Mouse (Mus musculus): ENCODE measurements at regions not wholly inside any gene's neighbourhood (a gene's known extent, or its start where the extent isn't known, plus 50 kb on each side); places are given as distances from the start of the nearest gene placed in this dataset.

DNA sequence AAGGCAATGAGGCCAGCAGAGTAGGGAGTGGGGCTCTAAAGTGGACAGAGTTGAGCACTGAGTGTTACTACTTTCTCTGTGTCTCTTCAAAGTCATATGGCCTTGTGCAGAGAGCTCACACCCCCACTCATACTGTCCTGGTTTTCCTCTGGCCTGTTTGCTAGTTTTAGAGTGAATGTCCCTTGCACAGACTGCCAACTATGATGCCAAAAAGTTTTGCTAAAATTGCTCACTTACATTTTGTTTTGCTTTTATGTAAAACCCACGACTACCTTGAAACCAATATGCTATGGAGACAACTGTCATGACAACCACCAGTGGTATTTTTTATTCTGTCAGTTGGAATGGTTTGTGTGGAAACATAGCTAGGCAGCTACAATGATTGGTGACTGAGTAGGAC is 126.4 kb upstream of the Rnaseh2b start:
- Histone ChIP-seq H3K79me3 (ENCODE audit: low read depth) (no peaks in the 10 kb centered on the region), H3K4me3 (ENCODE audit: insufficient read depth, poor library complexity, severe bottlenecking) (no peak overlapping the region), H3K36me3 (ENCODE audit: control insufficient read depth, insufficient read depth) (no peaks in the 10 kb centered on the region), H3K27me3 (ENCODE audit: control insufficient read depth, insufficient read depth, insufficient read length) (peaks cover 9% of the 10 kb centered on the region), H3ac (ENCODE audit: control insufficient read depth, insufficient read length, low read depth) (no peak overlapping the region), H3K79me2 (ENCODE audit: control insufficient read depth, insufficient read depth) (no peaks in the 10 kb centered on the region)
- TF ChIP-seq USF1 (IDR thresholded peaks at IDR 0.05; ENCODE audit: low read depth) (no peak), MYOG (IDR thresholded peaks at IDR 0.05; ENCODE audit: control insufficient read depth, extremely low read depth, insufficient read length) (no peak), MYOD1 (IDR thresholded peaks at IDR 0.05; ENCODE audit: control insufficient read depth, insufficient read length, low read depth) (no peak), FOSL1 (IDR thresholded peaks at IDR 0.05; ENCODE audit: insufficient read depth, low read length, poor library complexity, severe bottlenecking) (no peak), CEBPB (IDR thresholded peaks at IDR 0.05; ENCODE audit: low read depth) (no peak), CTCF (IDR thresholded peaks at IDR 0.05; ENCODE audit: control insufficient read depth, insufficient read depth, insufficient read length) (no peak), MAX (IDR thresholded peaks at IDR 0.05) (no peak)

DNA sequence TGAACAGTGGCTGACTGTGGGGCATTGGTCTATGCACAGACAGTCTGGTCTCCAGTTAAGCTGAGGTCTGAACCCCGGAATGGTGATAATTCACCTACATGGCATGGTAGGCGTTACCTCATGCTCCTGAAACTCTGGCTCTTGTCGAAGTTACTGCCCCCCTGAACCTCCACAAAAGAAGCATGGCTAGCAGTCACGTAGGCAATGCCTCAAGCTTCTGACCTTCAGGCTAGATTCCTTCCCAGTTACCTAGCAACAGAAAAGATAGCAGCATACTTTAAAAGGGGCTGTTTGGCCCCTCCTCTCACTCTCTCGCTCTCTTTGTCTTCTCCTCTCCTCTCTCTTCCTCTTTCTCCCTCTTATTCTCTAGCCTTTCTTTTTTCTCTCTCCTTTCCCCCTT is 125.8 kb upstream of the Rnaseh2b start:
- no peak for TF ChIP-seq CEBPB (IDR thresholded peaks at IDR 0.05; ENCODE audit: low read depth)
- Histone ChIP-seq H3K36me3 (ENCODE audit: control insufficient read depth, insufficient read depth) (no peaks in the 10 kb centered on the region), H3ac (ENCODE audit: control insufficient read depth, insufficient read length, low read depth) (no peak overlapping the region), H3K27me3 (ENCODE audit: control insufficient read depth, insufficient read depth, insufficient read length) (peaks cover 9% of the 10 kb centered on the region), H3K79me3 (ENCODE audit: low read depth) (no peaks in the 10 kb centered on the region), H3K79me2 (ENCODE audit: control insufficient read depth, insufficient read depth) (no peaks in the 10 kb centered on the region), H3K4me3 (ENCODE audit: insufficient read depth, poor library complexity, severe bottlenecking) (no peak overlapping the region)

DNA sequence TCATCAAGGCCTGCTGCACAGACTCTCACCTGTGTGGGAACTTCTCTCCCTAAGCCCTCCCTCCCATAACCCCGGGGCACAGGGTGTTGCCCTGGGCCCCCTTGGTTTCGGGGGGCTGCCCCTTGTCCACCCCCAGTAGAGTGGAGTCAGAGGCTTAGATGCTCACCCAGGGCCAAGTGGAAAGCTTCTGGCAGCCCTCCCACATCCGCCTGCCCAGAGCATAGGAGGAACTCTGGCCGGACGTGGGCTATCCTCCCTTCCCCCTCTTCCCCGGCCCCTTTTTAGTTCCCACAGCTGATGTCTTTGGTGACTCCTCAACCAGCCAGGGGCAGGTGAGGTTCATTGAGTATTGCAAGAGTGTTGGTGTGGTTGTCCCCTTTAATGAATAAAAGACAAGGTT is 125.3 kb upstream of the Rnaseh2b start:
- H3K79me3 ChIP-seq (ENCODE audit: low read depth) = no peaks in the 10 kb centered on the region
- no peak for TF ChIP-seq MYOD1 (IDR thresholded peaks at IDR 0.05; ENCODE audit: control insufficient read depth, insufficient read length, low read depth)
- TF ChIP-seq USF1 (IDR thresholded peaks at IDR 0.05; ENCODE audit: low read depth) = no peak
- TF ChIP-seq CTCF (IDR thresholded peaks at IDR 0.05; ENCODE audit: control insufficient read depth, insufficient read depth, insufficient read length) = no peak
- TF ChIP-seq MAX (IDR thresholded peaks at IDR 0.05) = no peak
- TF ChIP-seq MYOG (IDR thresholded peaks at IDR 0.05; ENCODE audit: control insufficient read depth, extremely low read depth, insufficient read length) = no peak
- TF ChIP-seq FOSL1 (IDR thresholded peaks at IDR 0.05; ENCODE audit: insufficient read depth, low read length, poor library complexity, severe bottlenecking) = no peak
- no peak for TF ChIP-seq CEBPB (IDR thresholded peaks at IDR 0.05; ENCODE audit: low read depth)
- H3K27me3 ChIP-seq (ENCODE audit: control insufficient read depth, insufficient read depth, insufficient read length) = peaks cover 9% of the 10 kb centered on the region
- H3ac ChIP-seq (ENCODE audit: control insufficient read depth, insufficient read length, low read depth) = no peak overlapping the region
- no peaks in the 10 kb centered on the region for H3K79me2 ChIP-seq (ENCODE audit: control insufficient read depth, insufficient read depth)
- no peak overlapping the region for H3K4me3 ChIP-seq (ENCODE audit: insufficient read depth, poor library complexity, severe bottlenecking)
- no peaks in the 10 kb centered on the region for H3K36me3 ChIP-seq (ENCODE audit: control insufficient read depth, insufficient read depth)

DNA sequence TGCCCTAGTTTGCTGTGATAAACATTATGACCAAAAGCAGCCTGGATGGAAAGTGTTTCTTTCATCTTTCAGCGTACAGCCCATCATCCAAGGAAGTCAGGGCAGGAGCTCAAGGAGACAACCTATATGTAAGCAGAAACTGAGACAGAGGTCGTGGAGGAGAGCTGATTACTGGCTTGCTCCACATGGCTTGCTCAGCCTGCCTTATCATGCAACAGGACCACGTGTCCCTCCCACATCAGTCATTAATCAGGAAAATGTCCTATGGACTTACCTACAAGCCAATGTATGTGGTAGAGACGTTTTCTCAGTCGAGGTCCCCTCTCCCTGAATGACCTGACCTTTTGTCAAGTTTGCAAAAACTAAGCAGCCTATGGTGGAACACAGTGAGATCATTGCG is 123.7 kb upstream of the Rnaseh2b start:
- no peaks in the 10 kb centered on the region for H3K79me3 ChIP-seq (ENCODE audit: low read depth)

DNA sequence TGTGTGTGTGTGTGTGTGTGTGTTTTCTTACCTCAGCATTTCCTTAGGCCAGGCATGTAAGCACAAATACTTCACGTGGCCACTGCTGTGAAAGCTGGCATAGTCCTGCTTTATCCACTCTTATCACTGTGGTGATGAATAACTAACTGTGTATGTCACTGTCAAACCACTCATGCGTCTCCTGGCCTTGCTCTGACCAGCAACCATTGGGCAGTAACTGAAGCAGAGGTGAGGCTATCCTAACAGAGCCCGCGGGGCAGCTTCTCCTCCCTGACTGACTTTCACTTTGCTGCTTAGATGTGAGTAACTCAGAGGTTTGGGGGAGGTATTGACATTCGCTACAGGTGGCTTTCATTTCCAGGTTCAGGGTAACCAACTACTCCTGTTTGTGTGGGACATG is 122.0 kb upstream of the Rnaseh2b start:
- Histone ChIP-seq H3K36me3 (ENCODE audit: control insufficient read depth, insufficient read depth) (no peaks in the 10 kb centered on the region), H3K79me2 (ENCODE audit: control insufficient read depth, insufficient read depth) (no peaks in the 10 kb centered on the region), H3K27me3 (ENCODE audit: control insufficient read depth, insufficient read depth, insufficient read length) (peaks cover 13% of the 10 kb centered on the region), H3K79me3 (ENCODE audit: low read depth) (no peaks in the 10 kb centered on the region), H3K4me3 (ENCODE audit: insufficient read depth, poor library complexity, severe bottlenecking) (no peak overlapping the region), H3ac (ENCODE audit: control insufficient read depth, insufficient read length, low read depth) (no peak overlapping the region)
- TF ChIP-seq FOSL1 (IDR thresholded peaks at IDR 0.05; ENCODE audit: insufficient read depth, low read length, poor library complexity, severe bottlenecking) = no peak
- TF ChIP-seq CTCF (IDR thresholded peaks at IDR 0.05; ENCODE audit: control insufficient read depth, insufficient read depth, insufficient read length) = no peak
- TF ChIP-seq MYOG (IDR thresholded peaks at IDR 0.05; ENCODE audit: control insufficient read depth, extremely low read depth, insufficient read length) = no peak
- no peak for TF ChIP-seq MYOD1 (IDR thresholded peaks at IDR 0.05; ENCODE audit: control insufficient read depth, insufficient read length, low read depth)
- TF ChIP-seq USF1 (IDR thresholded peaks at IDR 0.05; ENCODE audit: low read depth) = no peak
- no peak for TF ChIP-seq MAX (IDR thresholded peaks at IDR 0.05)
- no peak for TF ChIP-seq CEBPB (IDR thresholded peaks at IDR 0.05; ENCODE audit: low read depth)

More for the DNA sequence above, 123.7 kb upstream of the Rnaseh2b start:
- H3K27me3 ChIP-seq (ENCODE audit: control insufficient read depth, insufficient read depth, insufficient read length) = peaks cover 9% of the 10 kb centered on the region
- no peaks in the 10 kb centered on the region for H3K79me2 ChIP-seq (ENCODE audit: control insufficient read depth, insufficient read depth)
- H3K4me3 ChIP-seq (ENCODE audit: insufficient read depth, poor library complexity, severe bottlenecking) = no peak overlapping the region
- H3ac ChIP-seq (ENCODE audit: control insufficient read depth, insufficient read length, low read depth) = no peak overlapping the region
- no peaks in the 10 kb centered on the region for H3K36me3 ChIP-seq (ENCODE audit: control insufficient read depth, insufficient read depth)
- TF ChIP-seq CTCF (IDR thresholded peaks at IDR 0.05; ENCODE audit: control insufficient read depth, insufficient read depth, insufficient read length) (no peak), MYOD1 (IDR thresholded peaks at IDR 0.05; ENCODE audit: control insufficient read depth, insufficient read length, low read depth) (no peak), USF1 (IDR thresholded peaks at IDR 0.05; ENCODE audit: low read depth) (no peak), FOSL1 (IDR thresholded peaks at IDR 0.05; ENCODE audit: insufficient read depth, low read length, poor library complexity, severe bottlenecking) (no peak), MYOG (IDR thresholded peaks at IDR 0.05; ENCODE audit: control insufficient read depth, extremely low read depth, insufficient read length) (no peak), CEBPB (IDR thresholded peaks at IDR 0.05; ENCODE audit: low read depth) (no peak), MAX (IDR thresholded peaks at IDR 0.05) (no peak)

DNA sequence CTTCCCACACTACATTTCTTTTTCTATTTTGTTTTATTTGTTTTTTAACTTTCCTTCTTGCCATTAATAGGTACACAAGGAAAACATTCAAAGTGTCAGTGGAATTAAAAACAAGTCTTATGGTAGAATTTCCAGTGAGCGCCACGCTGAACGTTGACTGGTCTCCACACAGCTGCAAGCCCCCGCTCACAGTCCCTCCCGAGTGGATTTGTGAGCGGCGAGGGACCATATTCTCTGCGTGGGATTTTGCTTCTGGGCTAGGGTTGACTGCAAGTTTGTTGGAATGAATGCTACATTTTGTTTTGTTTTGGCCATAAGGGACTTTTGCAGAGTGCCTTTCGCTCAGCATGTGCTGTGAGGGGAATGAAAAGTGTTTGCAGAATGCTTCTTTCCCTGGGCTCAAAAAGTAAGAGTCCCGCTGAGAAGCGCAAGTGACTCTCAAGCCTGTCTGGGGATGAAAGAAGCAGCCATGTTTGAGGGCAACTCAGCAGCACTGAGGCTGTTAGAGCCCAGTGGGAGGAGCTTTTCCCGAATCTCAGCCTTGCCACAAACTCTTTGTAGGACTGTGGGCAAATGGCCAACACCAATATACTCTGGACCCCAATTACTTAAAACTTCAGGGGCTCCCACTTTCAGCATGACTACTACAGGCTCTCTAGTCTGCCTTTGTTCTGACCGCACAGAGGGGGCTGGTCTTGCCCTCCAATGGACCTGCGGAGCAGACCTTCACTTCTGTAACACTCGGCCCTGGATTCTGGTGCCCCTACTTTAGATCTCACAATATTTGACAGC is 120.9 kb upstream of the Rnaseh2b start:
- Histone ChIP-seq H3K79me2 (ENCODE audit: control insufficient read depth, insufficient read depth) (no peaks in the 10 kb centered on the region), H3K4me3 (ENCODE audit: insufficient read depth, poor library complexity, severe bottlenecking) (no peak overlapping the region), H3K36me3 (ENCODE audit: control insufficient read depth, insufficient read depth) (no peaks in the 10 kb centered on the region), H3K27me3 (ENCODE audit: control insufficient read depth, insufficient read depth, insufficient read length) (peaks cover 21% of the 10 kb centered on the region), H3ac (ENCODE audit: control insufficient read depth, insufficient read length, low read depth) (no peak overlapping the region), H3K79me3 (ENCODE audit: low read depth) (no peaks in the 10 kb centered on the region)
- TF ChIP-seq MAX (IDR thresholded peaks at IDR 0.05) = no peak
- TF ChIP-seq USF1 (IDR thresholded peaks at IDR 0.05; ENCODE audit: low read depth) = no peak
- TF ChIP-seq MYOD1 (IDR thresholded peaks at IDR 0.05; ENCODE audit: control insufficient read depth, insufficient read length, low read depth) = no peak
- TF ChIP-seq FOSL1 (IDR thresholded peaks at IDR 0.05; ENCODE audit: insufficient read depth, low read length, poor library complexity, severe bottlenecking) = no peak
- no peak for TF ChIP-seq CEBPB (IDR thresholded peaks at IDR 0.05; ENCODE audit: low read depth)
- no peak for TF ChIP-seq MYOG (IDR thresholded peaks at IDR 0.05; ENCODE audit: control insufficient read depth, extremely low read depth, insufficient read length)
- no peak for TF ChIP-seq CTCF (IDR thresholded peaks at IDR 0.05; ENCODE audit: control insufficient read depth, insufficient read depth, insufficient read length)

Data from C2C12 (cell line).